Mouse (Mus musculus) liver, adult 2 months (tissue): ENCODE measurements around the gene Poc1a. TPM values are rescaled to one million over a fixed set of nuclear protein-coding genes. Genes with fewer than 3 reads are reported as not detected.

Experiments used
- DNase-seq: peaks from one replicate; pipeline ENCODE4 v3.0.0-alpha.2; 2011; ENCODE audit warnings: low read depth, low spot score; ENCODE audit errors: extremely low read depth
- H3K27ac ChIP-seq: fragments of 200-500 bp; replicated peaks from 2 replicates; pipeline ENCODE4 v1.5.1; 2012; ENCODE audit warnings: low read depth, mild to moderate bottlenecking, control low read depth, inconsistent platforms, low read length; ENCODE audit not compliant: insufficient read depth
- H3K27me3 ChIP-seq: fragments of 200-500 bp; 2 replicates; pipeline ENCODE4 v1.6.1; 2012; ENCODE audit warnings: mild to moderate bottlenecking, moderate library complexity, low read length, inconsistent platforms; ENCODE audit not compliant: control insufficient read depth, insufficient read depth
- H3K36me3 ChIP-seq: fragments of 200-500 bp; 2 replicates; pipeline ENCODE4 v1.6.1; 2012; ENCODE audit warnings: low read length, inconsistent platforms; ENCODE audit not compliant: control insufficient read depth, insufficient read depth
- H3K4me1 ChIP-seq: fragments of 200-500 bp; 2 replicates; pipeline ENCODE4 v1.6.1; 2011; ENCODE audit warnings: low read length; ENCODE audit not compliant: control insufficient read depth, insufficient read depth
- H3K4me3 ChIP-seq: fragments of 200-500 bp; 2 replicates; pipeline ENCODE4 v1.5.1; 2011; ENCODE audit warnings: low read depth, mild to moderate bottlenecking, control low read depth, low read length, moderate library complexity; ENCODE audit not compliant: insufficient read depth
- H3K79me2 ChIP-seq: fragments of 200-500 bp; 2 replicates; pipeline ENCODE4 v1.6.1; 2012; ENCODE audit warnings: inconsistent platforms, mild to moderate bottlenecking, low read length, moderate library complexity; ENCODE audit not compliant: control insufficient read depth, insufficient read depth
- H3K9ac ChIP-seq: fragments of 200-500 bp; 2 replicates; pipeline ENCODE4 v1.6.1; 2012; ENCODE audit warnings: low read depth, mild to moderate bottlenecking, control low read depth, inconsistent platforms, low read length
- CTCF ChIP-seq: fragments of 200-500 bp; IDR thresholded peaks from 2 replicates; pipeline ENCODE4 v1.5.1; 2011; ENCODE audit warnings: low read depth, low read length, control low read depth
- POLR2A ChIP-seq: fragments of 200-500 bp; IDR thresholded peaks from 2 replicates; pipeline ENCODE4 v1.6.1; 2011; ENCODE audit warnings: low read length, control low read depth; ENCODE audit not compliant: insufficient read depth; ENCODE audit errors: extremely low read depth
- WGBS: fragments of 180-500 bp; shearing (Covaris S2); methylation state at CpG from one replicate; pipeline ENCODE4 v1.1.7; 2018; 5-methylcytosine and 5-hydroxymethylcytosine counted together
- polyA plus RNA-seq: library from polyadenylated mRNA; depleted of rRNA; stranded (reverse); fragments of >200 nt; gene quantifications from 2 replicates; pipeline ENCODE4 v1.2.3, GENCODE M21; 2012
- total RNA-seq: library from RNA; depleted of rRNA; stranded (reverse); fragments of >200 nt; gene quantifications from 2 replicates; pipeline ENCODE4 v1.2.3, GENCODE M21; 2014

The Poc1a gene
- total and polyA plus RNA-seq, 2 experiments, result 1.8 to 3.9 TPM

GRCm38 (mm10) chr9:106372431-106373412, 91.9 kb downstream of the Poc1a start:
- peak; percentile 7 for DNase-seq
- no peak overlapping the region for H3K4me3 ChIP-seq
- H3K27ac ChIP-seq, result peak overlapping the region; percentile 59
- TF ChIP-seq CTCF (no peak), POLR2A (no peak)
- 0 out of 2 replicates have a peak, but pooled peaks cover 5% of the 10 kb centered on the region for H3K36me3 ChIP-seq
- peak overlapping the region; percentile 43 for H3K9ac ChIP-seq
- H3K27me3 ChIP-seq, result no peaks in the 10 kb centered on the region
- 0 out of 2 replicates have a peak, but pooled peaks cover 5% of the 10 kb centered on the region for H3K4me1 ChIP-seq
- H3K79me2 ChIP-seq, result peaks cover 5% of the 10 kb centered on the region; the same call in 1 of the 2 replicates
- 79% methylated on average over 11 of the region's 11 CpGs for WGBS

GRCm38 (mm10) chr9:106373973-106374372, 93.1 kb downstream of the Poc1a start:
- H3K4me1 ChIP-seq, result 0 out of 2 replicates have a peak, but pooled peaks cover 5% of the 10 kb centered on the region
- H3K27ac ChIP-seq, result no peak overlapping the region
- peak overlapping the region; percentile 14; the same call in 1 of the 2 replicates for H3K9ac ChIP-seq
- no peak for TF ChIP-seq POLR2A
- TF ChIP-seq CTCF, result no peak
- H3K4me3 ChIP-seq, result no peak overlapping the region
- no peaks in the 10 kb centered on the region for H3K27me3 ChIP-seq
- H3K36me3 ChIP-seq, result 0 out of 2 replicates have a peak, but pooled peaks cover 5% of the 10 kb centered on the region
- no peak for DNase-seq
- H3K79me2 ChIP-seq, result peaks cover 5% of the 10 kb centered on the region; the same call in 1 of the 2 replicates
- WGBS, result 90% methylated on average over 7 of the region's 7 CpGs

GRCm38 (mm10) chr9:106377247-106377646, 96.4 kb downstream of the Poc1a start:
- no peak for DNase-seq
- Histone ChIP-seq H3K4me3 (no peak overlapping the region), H3K36me3 (0 out of 2 replicates have a peak, but pooled peaks cover 5% of the 10 kb centered on the region), H3K27ac (no peak overlapping the region), H3K9ac (no peak overlapping the region), H3K4me1 (0 out of 2 replicates have a peak, but pooled peaks cover 2% of the 10 kb centered on the region), H3K27me3 (no peaks in the 10 kb centered on the region), H3K79me2 (no peaks in the 10 kb centered on the region)
- TF ChIP-seq POLR2A (no peak), CTCF (no peak)
- WGBS, result 90% methylated on average over 8 of the region's 8 CpGs

GRCm38 (mm10) chr9:106378045-106378444, 97.2 kb downstream of the Poc1a start:
- no peaks in the 10 kb centered on the region for H3K79me2 ChIP-seq
- H3K27me3 ChIP-seq, result no peaks in the 10 kb centered on the region
- DNase-seq, result no peak
- H3K9ac ChIP-seq, result no peak overlapping the region
- 0 out of 2 replicates have a peak, but pooled peaks cover 5% of the 10 kb centered on the region for H3K36me3 ChIP-seq
- TF ChIP-seq CTCF (no peak), POLR2A (no peak)
- no peaks in the 10 kb centered on the region for H3K4me1 ChIP-seq
- no peak overlapping the region for H3K27ac ChIP-seq
- 85% methylated on average over 3 of the region's 3 CpGs for WGBS
- H3K4me3 ChIP-seq, result no peak overlapping the region

GRCm38 (mm10) chr9:106378753-106379152, 97.9 kb downstream of the Poc1a start:
- 82% methylated on average over 9 of the region's 9 CpGs for WGBS
- TF ChIP-seq POLR2A, result no peak
- TF ChIP-seq CTCF, result no peak
- H3K4me1 ChIP-seq, result no peaks in the 10 kb centered on the region
- 0 out of 2 replicates have a peak, but pooled peaks cover 3% of the 10 kb centered on the region for H3K36me3 ChIP-seq
- H3K4me3 ChIP-seq, result no peak overlapping the region
- H3K79me2 ChIP-seq, result no peaks in the 10 kb centered on the region
- DNase-seq, result no peak
- no peaks in the 10 kb centered on the region for H3K27me3 ChIP-seq
- no peak overlapping the region for H3K9ac ChIP-seq
- no peak overlapping the region for H3K27ac ChIP-seq
